Mouse (Mus musculus): ENCODE results near the gene Nos1ap.
A peak's percentile ranks its signal among the peaks of the same experiment; 100 is the strongest.

The Nos1ap gene

DNA sequence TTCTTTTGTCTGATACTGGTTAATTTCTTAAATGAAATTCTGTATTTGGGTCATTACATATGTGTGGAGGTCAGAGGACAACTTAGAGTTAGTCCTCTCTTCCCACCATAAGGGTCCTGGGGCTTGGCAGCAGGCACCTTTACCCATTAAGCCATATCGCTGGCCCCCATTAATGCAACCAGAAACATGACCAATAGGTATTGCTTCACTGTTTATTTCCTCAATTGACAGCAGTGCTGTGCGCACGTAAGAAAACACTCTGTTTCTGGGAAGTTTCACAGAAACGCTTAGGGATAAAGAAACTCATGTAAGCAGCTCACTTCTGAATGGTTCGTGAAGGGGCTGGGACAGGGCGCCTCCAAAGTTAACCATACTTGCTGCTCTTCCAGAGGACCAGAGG lies 44.4 kb downstream of the Nos1ap start:
- no peak for DNase-seq (ENCODE audit: low spot score)

- no peak for DNase-seq (ENCODE audit: low spot score)
Measured at GRCm38 (mm10) chr1:170539507-170539906, 50.2 kb downstream of the Nos1ap start.

DNA sequence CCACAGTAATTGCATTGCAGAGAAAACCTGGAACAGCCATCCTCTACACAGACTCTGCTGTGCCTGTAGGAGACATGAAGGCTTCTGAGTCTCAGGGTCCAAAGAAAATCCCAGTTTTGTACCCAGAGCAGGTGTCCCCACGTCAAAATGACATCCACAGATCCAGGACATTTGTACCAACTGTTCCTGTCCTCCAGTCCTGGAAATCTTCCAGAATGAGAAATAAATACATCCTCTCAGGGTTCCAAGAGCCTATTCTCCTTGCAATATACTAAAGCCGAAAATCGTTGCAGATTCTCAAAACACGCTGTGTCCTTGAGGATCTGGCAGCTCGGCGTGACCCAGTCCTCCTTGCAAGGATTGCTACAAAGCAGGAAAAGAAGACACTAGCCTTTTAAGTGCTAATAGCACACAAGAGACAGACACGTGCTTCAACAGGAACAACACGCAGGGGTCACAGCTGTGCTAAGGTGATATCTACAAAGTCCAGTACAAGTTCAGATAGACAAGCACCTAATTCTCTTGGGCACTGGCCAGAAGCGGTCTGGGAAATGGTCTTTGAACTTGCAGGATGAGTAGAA lies 51.1 kb downstream of the Nos1ap start:
- peak; percentile 53 for DNase-seq (ENCODE audit: low spot score)

- DNase-seq (ENCODE audit: low spot score), result no peak
Measured at GRCm38 (mm10) chr1:170536344-170536743, 53.3 kb downstream of the Nos1ap start.

GRCm38 (mm10) chr1:170535221-170535620 lies 54.4 kb downstream of the Nos1ap start:
- DNase-seq (ENCODE audit: low spot score), result peak; percentile 26

- DNase-seq (ENCODE audit: low spot score), result no peak
Measured at GRCm38 (mm10) chr1:170531286-170531685, 58.4 kb downstream of the Nos1ap start.

DNA sequence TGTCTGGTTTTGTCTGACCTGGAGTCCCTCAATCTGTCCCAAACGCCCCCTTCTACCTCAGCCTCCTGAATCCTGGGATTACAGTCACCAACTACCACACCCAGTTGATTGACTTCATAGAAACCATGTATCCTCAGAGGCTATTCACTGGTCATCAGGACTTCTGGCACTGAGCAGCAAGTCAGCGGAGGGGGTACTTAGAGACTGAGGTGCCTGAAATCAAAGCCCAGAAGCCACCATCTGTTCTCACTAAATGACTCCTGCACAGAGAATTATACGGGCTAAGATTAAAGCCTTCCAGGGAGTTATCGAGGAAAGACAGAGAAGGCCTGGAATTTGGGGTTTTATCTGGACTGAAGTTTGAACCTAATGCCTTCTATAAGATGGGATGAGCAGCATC lies 59.2 kb downstream of the Nos1ap start:
- DNase-seq (ENCODE audit: low spot score), result no peak

DNA sequence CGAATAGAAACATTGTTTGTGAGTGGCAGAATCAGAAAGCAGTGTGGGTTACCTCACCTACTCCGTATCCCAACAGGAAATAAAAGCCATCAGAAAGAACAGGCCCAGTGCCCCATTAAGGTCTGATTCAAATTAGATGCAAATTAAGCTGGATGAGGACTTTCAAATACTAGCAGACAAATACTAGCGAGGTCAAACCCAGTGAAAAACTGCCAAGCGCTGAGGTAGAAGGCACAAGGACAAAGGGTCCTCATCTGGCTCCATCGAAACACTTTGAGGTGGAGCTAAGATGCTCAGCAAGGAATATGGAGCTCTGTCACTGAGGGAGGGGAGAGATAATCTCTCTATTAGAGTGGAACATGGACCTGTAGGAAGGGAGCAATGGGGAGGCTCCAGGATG lies 66.8 kb downstream of the Nos1ap start:
- DNase-seq (ENCODE audit: low spot score), result no peak

GRCm38 (mm10) chr1:170521520-170522205 lies 68.0 kb downstream of the Nos1ap start:
- peak; percentile 27 for DNase-seq (ENCODE audit: low spot score)

GRCm38 (mm10) chr1:170520206-170520605 lies 69.5 kb downstream of the Nos1ap start:
- no peak for DNase-seq (ENCODE audit: low spot score)

GRCm38 (mm10) chr1:170519631-170520030 lies 70.0 kb downstream of the Nos1ap start:
- no peak for DNase-seq (ENCODE audit: low spot score)

- peak; percentile 11 for DNase-seq (ENCODE audit: low spot score)
Measured at GRCm38 (mm10) chr1:170516182-170516581, 73.5 kb downstream of the Nos1ap start.

DNA sequence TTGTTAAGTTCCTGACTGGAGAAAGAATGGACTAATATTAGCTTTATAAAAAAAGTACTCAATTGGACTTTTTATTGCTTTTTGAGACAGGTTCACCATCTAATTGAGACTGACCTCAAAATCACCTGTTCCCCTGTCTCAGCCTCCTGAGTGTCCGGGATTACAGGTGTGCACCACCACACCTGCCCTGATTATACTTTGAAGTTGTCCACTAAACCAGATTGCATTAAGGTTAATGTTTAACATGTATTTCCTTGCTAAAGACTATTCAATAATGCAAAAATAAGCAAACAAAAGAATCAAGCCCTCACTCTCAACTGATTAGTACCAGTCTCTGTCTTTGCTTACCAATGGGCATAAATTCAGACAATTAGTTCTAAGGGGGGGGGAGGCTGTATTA lies 74.2 kb downstream of the Nos1ap start:
- no peak for DNase-seq (ENCODE audit: low spot score)

DNA sequence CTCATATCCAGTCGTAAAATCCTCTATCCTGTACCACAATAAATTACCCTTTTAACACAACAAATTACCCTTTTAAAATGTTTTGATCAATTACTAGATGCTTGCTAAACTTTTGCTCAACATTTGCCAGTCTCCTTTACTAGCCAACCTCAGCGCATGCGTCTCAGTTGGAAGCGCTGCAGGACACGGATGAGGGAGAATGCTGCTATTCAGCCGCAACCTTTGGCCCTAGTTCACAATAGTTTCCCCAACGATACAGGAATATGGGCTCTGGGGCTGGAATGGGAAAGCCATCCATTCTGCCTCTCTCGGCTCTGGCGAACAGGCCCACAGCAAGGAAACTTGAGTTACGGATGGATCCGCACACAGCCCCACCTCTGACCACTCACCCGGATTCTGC lies 75.4 kb downstream of the Nos1ap start:
- no peak for DNase-seq (ENCODE audit: low spot score)

GRCm38 (mm10) chr1:170512429-170513097 lies 77.1 kb downstream of the Nos1ap start:
- no peak for DNase-seq (ENCODE audit: low spot score)

DNA sequence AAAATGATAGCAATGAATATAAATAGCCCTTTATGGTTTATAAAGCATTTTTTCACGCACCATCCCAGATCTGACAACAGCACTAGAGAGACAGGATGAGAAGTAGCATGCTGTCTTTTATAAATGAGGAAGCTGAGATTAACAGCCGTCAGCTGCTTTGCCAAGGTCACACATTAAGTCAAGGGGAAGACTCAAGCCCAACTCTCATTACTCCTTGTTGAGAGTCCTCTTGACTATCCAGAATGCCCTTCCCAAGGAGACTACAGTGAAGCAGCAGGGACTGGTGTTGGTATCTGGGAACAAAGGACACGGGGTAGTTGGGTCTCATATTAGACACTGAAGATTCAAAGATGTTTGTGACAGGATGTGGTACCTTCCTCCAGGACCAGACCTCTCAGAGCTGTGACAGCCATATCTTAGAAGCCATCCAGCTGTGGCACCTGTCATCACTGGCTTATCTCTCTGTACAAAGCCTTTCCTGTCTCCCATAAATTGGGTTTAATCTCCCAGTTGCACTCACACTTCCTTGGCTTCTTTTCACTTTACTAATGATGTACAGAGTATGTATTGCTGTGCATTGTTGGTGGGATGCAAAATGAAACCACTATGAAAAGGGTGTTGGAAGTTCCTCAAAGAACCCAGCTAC lies 78.9 kb downstream of the Nos1ap start:
- DNase-seq (ENCODE audit: low spot score), result no peak

GRCm38 (mm10) chr1:170506309-170506708 lies 83.4 kb downstream of the Nos1ap start:
- DNase-seq (ENCODE audit: low spot score), result no peak

DNA sequence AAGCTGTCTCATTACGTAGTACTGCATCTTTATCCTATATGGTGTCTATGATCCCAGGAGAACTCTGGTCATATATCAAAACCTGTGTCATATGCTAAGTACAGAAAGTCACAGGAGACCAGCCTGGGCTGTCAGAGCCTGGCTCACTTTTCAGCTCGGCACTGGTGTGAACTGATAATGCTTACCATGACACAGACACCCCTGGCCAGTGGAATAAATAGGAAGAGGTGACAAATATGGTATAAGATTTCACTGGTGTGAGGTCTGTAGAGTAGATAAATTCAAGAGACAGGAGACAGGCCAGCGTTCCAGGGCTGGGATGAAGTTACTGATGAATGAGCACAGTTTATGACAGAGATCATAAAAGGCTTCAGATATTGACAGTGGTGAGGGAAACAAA lies 84.6 kb downstream of the Nos1ap start:
- no peak for DNase-seq (ENCODE audit: low spot score)

- DNase-seq (ENCODE audit: low spot score), result no peak
Measured at GRCm38 (mm10) chr1:170504378-170504777, 85.3 kb downstream of the Nos1ap start.

DNA sequence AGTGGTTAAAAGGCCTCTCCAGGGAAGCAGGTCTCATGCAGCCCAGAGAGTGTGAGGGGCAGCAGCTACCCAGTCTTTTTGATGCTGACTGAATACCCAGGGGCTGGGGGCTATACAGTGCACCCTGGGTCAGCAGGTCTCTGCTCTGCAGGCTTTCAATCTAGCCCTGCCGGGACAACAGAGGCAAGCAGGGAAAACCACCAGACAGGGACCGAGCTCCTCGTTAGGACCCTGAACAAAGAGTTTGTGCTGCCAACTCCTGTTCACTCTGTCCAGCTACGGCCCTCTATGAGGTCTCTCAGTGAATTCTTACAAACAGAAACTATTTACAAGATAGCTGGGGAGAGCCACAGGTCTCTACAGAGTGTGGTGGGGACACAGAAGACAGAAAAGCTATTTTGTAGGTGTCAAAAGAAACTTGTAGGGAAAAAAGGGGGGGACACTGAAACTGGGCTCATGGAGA lies 86.4 kb downstream of the Nos1ap start:
- DNase-seq (ENCODE audit: low spot score), result no peak

DNA sequence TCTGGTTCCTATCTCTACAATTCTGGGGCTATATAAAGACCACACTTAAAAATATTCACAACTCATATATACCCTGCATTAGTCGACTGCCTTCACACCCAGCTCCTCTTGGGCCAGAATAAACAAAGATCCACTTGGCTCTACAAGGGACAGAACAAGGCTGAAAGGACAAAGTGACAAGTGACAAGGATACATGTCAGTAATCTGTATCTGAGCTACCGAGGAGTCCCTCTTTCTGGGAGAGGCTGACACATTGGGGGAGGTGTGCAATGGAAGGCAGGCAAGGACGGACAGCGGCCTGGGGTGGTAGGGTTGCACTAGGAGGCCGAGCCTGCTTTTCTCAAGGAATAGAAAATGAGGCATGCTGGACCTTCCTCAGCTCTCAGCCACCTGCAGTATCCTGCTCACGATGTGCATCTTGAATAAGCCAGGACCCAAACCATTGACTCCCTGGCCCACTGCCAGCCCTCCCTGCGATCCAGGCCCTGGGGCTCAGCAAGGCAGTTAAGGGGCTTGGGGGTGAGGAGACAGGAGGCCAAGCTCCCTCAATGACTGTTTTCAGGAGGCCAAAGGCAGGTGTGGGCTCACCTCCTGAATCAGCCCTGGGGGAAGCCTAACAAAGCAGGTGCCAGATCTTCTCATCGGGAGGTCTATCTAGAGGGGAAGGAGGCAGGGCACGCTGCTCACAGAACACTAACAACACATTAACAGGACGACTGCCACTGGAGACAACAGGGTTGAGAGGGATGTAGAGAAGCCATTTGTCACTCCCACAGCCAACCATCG lies 87.0 kb downstream of the Nos1ap start:
- DNase-seq (ENCODE audit: low spot score), result no peak

DNA sequence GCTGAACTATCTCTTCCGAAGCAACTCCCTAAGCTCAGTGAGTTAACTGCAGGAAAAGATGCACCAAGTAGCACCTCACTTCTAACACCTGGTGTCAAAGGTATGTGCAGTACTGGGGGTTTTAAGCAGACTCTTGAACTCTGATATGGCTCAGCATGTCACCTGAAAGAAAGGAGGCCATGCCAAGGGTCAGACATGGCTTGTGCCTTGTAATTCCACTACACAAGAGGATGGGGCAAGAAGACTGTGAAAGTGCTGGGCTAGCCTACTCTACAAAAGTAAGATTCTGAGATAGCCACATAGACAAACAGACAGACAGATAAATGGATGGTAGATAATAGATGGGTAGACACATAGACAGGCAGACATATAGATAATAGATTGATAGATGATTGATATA lies 87.7 kb downstream of the Nos1ap start:
- DNase-seq (ENCODE audit: low spot score), result no peak

Measured in ovary, postnatal 36 days (tissue).